Mouse (Mus musculus) kidney, postnatal 0 days (tissue): ENCODE results near the gene Gm44805. TPM values are rescaled to one million over a fixed set of nuclear protein-coding genes. Genes with fewer than 3 reads are reported as not detected.

Source experiments
- ATAC-seq: fragments of 200-750 bp; cut with Nextera tagmentation; replicated peaks from 2 replicates; pipeline ENCODE4 v1.8.0; 2017; ENCODE audit warnings: low read depth, moderate number of reproducible peaks, moderate TSS enrichment, moderate library complexity; ENCODE audit not compliant: low FRiP score
- DNase-seq: peaks from one replicate; pipeline ENCODE4 v3.0.0-alpha.2; 2016; ENCODE audit warnings: low spot score
- H3K27ac ChIP-seq: fragments of 300-500 bp; sonication (generic); 2 replicates; pipeline ENCODE4 v1.5.1; 2014; ENCODE audit warnings: mild to moderate bottlenecking
- H3K27me3 ChIP-seq: fragments of 300-500 bp; sonication (generic); 2 replicates; pipeline ENCODE4 v1.6.1; 2014; ENCODE audit warnings: low read length, mixed read lengths; ENCODE audit not compliant: insufficient read depth
- H3K36me3 ChIP-seq: fragments of 300-500 bp; sonication (generic); 2 replicates; pipeline ENCODE4 v1.6.1; 2014; ENCODE audit warnings: low read length, mixed read lengths; ENCODE audit not compliant: insufficient read depth
- H3K4me1 ChIP-seq: fragments of 300-500 bp; sonication (generic); replicated peaks from 2 replicates; pipeline ENCODE4 v1.6.1; 2014; ENCODE audit warnings: antibody characterized with exemption, low read length, mixed read lengths; ENCODE audit not compliant: insufficient read depth
- H3K4me2 ChIP-seq: fragments of 300-500 bp; sonication (generic); 2 replicates; pipeline ENCODE4 v1.6.1; 2014; ENCODE audit warnings: mild to moderate bottlenecking, low read length, moderate library complexity, mixed read lengths
- H3K4me3 ChIP-seq: fragments of 300-500 bp; sonication (generic); replicated peaks from 2 replicates; pipeline ENCODE4 v1.5.1; 2014; ENCODE audit warnings: low read depth, low read length
- H3K9ac ChIP-seq: fragments of 300-500 bp; sonication (generic); 2 replicates; pipeline ENCODE4 v1.6.1; 2014; ENCODE audit warnings: low read depth, low read length
- H3K9me3 ChIP-seq: fragments of 300-500 bp; sonication (generic); replicated peaks from 2 replicates; pipeline ENCODE4 v1.6.1; 2016; ENCODE audit warnings: low read length, inconsistent platforms, mixed read lengths
- CTCF ChIP-seq: IDR thresholded peaks from 2 replicates; pipeline ENCODE4 v1.5.1; 2016; ENCODE audit warnings: antibody characterized with exemption, low read depth, mild to moderate bottlenecking, moderate library complexity
- WGBS: fragments of 180-500 bp; shearing (Covaris S2); extraction: QIAGEN DNeasy Blood & Tissue Kit; methylation state at CpG from one replicate; pipeline ENCODE4 v1.1.7; 2014; 5-methylcytosine and 5-hydroxymethylcytosine counted together
- polyA plus RNA-seq: library from polyadenylated mRNA; unstranded; fragments of >200 nt; fragmentation: Nextera tagmentation; extraction: Ambion mirVana; gene quantifications from 2 replicates; pipeline ENCODE4 v1.2.1, GENCODE M21; 2015

Gene Gm44805
- polyA plus RNA-seq, 1 experiment from 2014 or later = 0.79 TPM

GRCm38 (mm10) chr7:19696336-19696873 is 15.2 kb upstream of the Gm44805 start:
- WGBS = 97% methylated on average over 34 of the region's 34 CpGs
- Histone ChIP-seq H3K9me3 (no peaks in the 10 kb centered on the region), H3K4me2 (no peak overlapping the region), H3K4me3 (no peak overlapping the region), H3K9ac (no peak overlapping the region), H3K4me1 (peaks cover 13% of the 10 kb centered on the region), H3K36me3 (no peaks in the 10 kb centered on the region), H3K27ac (no peak overlapping the region), H3K27me3 (no peaks in the 10 kb centered on the region)
- no peak for DNase-seq
- no peak for ATAC-seq
- TF ChIP-seq CTCF = no peak

- Histone ChIP-seq H3K27ac (no peak overlapping the region), H3K9ac (no peak overlapping the region), H3K27me3 (no peaks in the 10 kb centered on the region), H3K4me1 (peaks cover 12% of the 10 kb centered on the region), H3K4me3 (no peak overlapping the region), H3K36me3 (no peaks in the 10 kb centered on the region), H3K4me2 (no peak overlapping the region), H3K9me3 (no peaks in the 10 kb centered on the region)
- DNase-seq = no peak
- no peak for TF ChIP-seq CTCF
- no peak for ATAC-seq
- WGBS = 89% methylated on average over 6 of the region's 6 CpGs
Measured at GRCm38 (mm10) chr7:19695881-19696280, 14.7 kb upstream of the Gm44805 start.

- H3K27ac ChIP-seq = no peak overlapping the region
Measured at GRCm38 (mm10) chr7:19695213-19695594, 14.0 kb upstream of the Gm44805 start.

GRCm38 (mm10) chr7:19694336-19695212 is 13.4 kb upstream of the Gm44805 start:
- no peak for DNase-seq
- Histone ChIP-seq H3K36me3 (no peaks in the 10 kb centered on the region), H3K9me3 (no peaks in the 10 kb centered on the region), H3K27ac (no peak overlapping the region), H3K4me3 (no peak overlapping the region), H3K4me2 (no peak overlapping the region), H3K27me3 (no peaks in the 10 kb centered on the region), H3K9ac (no peak overlapping the region), H3K4me1 (peaks cover 5% of the 10 kb centered on the region)
- no peak for TF ChIP-seq CTCF
- no peak for ATAC-seq
- 64% methylated on average over 10 of the region's 10 CpGs for WGBS

More at GRCm38 (mm10) chr7:19695213-19695594, 14.0 kb upstream of the Gm44805 start:
- Histone ChIP-seq H3K9ac (no peak overlapping the region), H3K4me3 (no peak overlapping the region), H3K4me1 (peaks cover 5% of the 10 kb centered on the region), H3K9me3 (no peaks in the 10 kb centered on the region), H3K27me3 (no peaks in the 10 kb centered on the region), H3K4me2 (no peak overlapping the region), H3K36me3 (no peaks in the 10 kb centered on the region)
- TF ChIP-seq CTCF = no peak
- ATAC-seq (no peak), DNase-seq (no peak)
- WGBS = 37% methylated on average over 8 of the region's 8 CpGs

- H3K4me2 ChIP-seq = no peak overlapping the region
- DNase-seq (no peak), ATAC-seq (peak; percentile 35; the same call in 1 of the 2 replicates)
- H3K4me3 ChIP-seq = no peak overlapping the region
- no peak for TF ChIP-seq CTCF
- no peak overlapping the region for H3K27ac ChIP-seq
- H3K27me3 ChIP-seq = no peaks in the 10 kb centered on the region
- 24% methylated on average over 10 of the region's 10 CpGs for WGBS
- no peaks in the 10 kb centered on the region for H3K36me3 ChIP-seq
- H3K4me1 ChIP-seq = peaks cover 5% of the 10 kb centered on the region
- H3K9ac ChIP-seq = no peak overlapping the region
- H3K9me3 ChIP-seq = no peaks in the 10 kb centered on the region
Measured at GRCm38 (mm10) chr7:19693421-19693820, 12.2 kb upstream of the Gm44805 start.

- Histone ChIP-seq H3K27ac (0 out of 2 replicates have a peak within 1 kb of the TSS, but pooled peaks have one; percentile 36), H3K9me3 (no peaks in the 10 kb centered on the region), H3K4me3 (no peak within 1 kb of the TSS), H3K4me2 (no peak within 1 kb of the TSS), H3K27me3 (no peaks in the 10 kb centered on the region), H3K9ac (no peak within 1 kb of the TSS), H3K36me3 (no peaks in the 10 kb centered on the region), H3K4me1 (peaks cover 5% of the 10 kb centered on the region)
- ATAC-seq (no peak), DNase-seq (no peak)
- 45% methylated on average over 28 of the region's 28 CpGs for WGBS
- no peak for TF ChIP-seq CTCF
Measured at GRCm38 (mm10) chr7:19691873-19692865, 10.9 kb upstream of the Gm44805 start, which contains the start of gene Apoc1. Gene Apoc1 (minus strand): TSS chr7:19692660.
